Mouse (Mus musculus) testis, adult 2 months (tissue): Measurements from ENCODE around the gene Vegfc. TPM values are rescaled to one million over a fixed set of nuclear protein-coding genes. Genes with fewer than 3 reads are reported as not detected.

Experiments used
- H3K27ac ChIP-seq: fragments of 200-500 bp; 2 replicates; pipeline ENCODE4 v1.5.1; 2012; ENCODE audit warnings: low read depth, low read length; ENCODE audit not compliant: control insufficient read depth, insufficient read depth
- H3K27me3 ChIP-seq: fragments of 200-500 bp; 2 replicates; pipeline ENCODE4 v1.6.1; 2012; ENCODE audit warnings: mild to moderate bottlenecking, low read length, moderate library complexity; ENCODE audit not compliant: control insufficient read depth, insufficient read depth
- H3K36me3 ChIP-seq: fragments of 200-500 bp; 2 replicates; pipeline ENCODE4 v1.6.1; 2012; ENCODE audit warnings: mild to moderate bottlenecking, low read length; ENCODE audit not compliant: control insufficient read depth, insufficient read depth
- H3K4me1 ChIP-seq: fragments of 200-500 bp; 2 replicates; pipeline ENCODE4 v1.6.1; 2012; ENCODE audit warnings: low read length; ENCODE audit not compliant: control insufficient read depth, insufficient read depth
- H3K4me3 ChIP-seq: fragments of 200-500 bp; 2 replicates; pipeline ENCODE4 v1.5.1; 2012; ENCODE audit warnings: low read depth, mild to moderate bottlenecking, low read length, moderate library complexity, mixed read lengths; ENCODE audit not compliant: control insufficient read depth
- CTCF ChIP-seq: fragments of 200-500 bp; IDR thresholded peaks from 2 replicates; pipeline ENCODE4 v1.5.1; 2012; ENCODE audit warnings: low read depth, mild to moderate bottlenecking, inconsistent platforms, low read length, moderate library complexity; ENCODE audit not compliant: control insufficient read depth, insufficient read depth, insufficient replicate concordance
- POLR2A ChIP-seq: fragments of 200-500 bp; IDR thresholded peaks from 2 replicates; pipeline ENCODE4 v1.6.1; 2012; ENCODE audit warnings: low read depth, mild to moderate bottlenecking, inconsistent platforms, low read length, moderate library complexity; ENCODE audit not compliant: control insufficient read depth
- polyA plus RNA-seq: library from polyadenylated mRNA; depleted of rRNA; stranded (reverse); fragments of >200 nt; gene quantifications from 2 replicates; pipeline ENCODE4 v1.2.3, GENCODE M21; 2012

Vegfc gene
- polyA plus RNA-seq, 1 experiment = 0.48 TPM

- TF ChIP-seq CTCF (no peak), POLR2A (no peak)
Measured at GRCm38 (mm10) chr8:54114581-54114980, 37.2 kb downstream of the Vegfc start.

GRCm38 (mm10) chr8:54120115-54120514 lies 42.7 kb downstream of the Vegfc start:
- Histone ChIP-seq H3K27ac (no peak overlapping the region), H3K4me1 (no peaks in the 10 kb centered on the region), H3K27me3 (no peaks in the 10 kb centered on the region), H3K4me3 (no peak overlapping the region), H3K36me3 (no peaks in the 10 kb centered on the region)
- TF ChIP-seq POLR2A (no peak), CTCF (no peak)

More at GRCm38 (mm10) chr8:54114581-54114980, 37.2 kb downstream of the Vegfc start:
- H3K27me3 ChIP-seq = no peaks in the 10 kb centered on the region
- H3K4me1 ChIP-seq = no peaks in the 10 kb centered on the region
- no peak overlapping the region for H3K4me3 ChIP-seq
- no peak overlapping the region for H3K27ac ChIP-seq
- no peaks in the 10 kb centered on the region for H3K36me3 ChIP-seq

- no peaks in the 10 kb centered on the region for H3K27me3 ChIP-seq
- no peak overlapping the region for H3K4me3 ChIP-seq
- H3K27ac ChIP-seq = no peak overlapping the region
- no peaks in the 10 kb centered on the region for H3K36me3 ChIP-seq
- no peak for TF ChIP-seq CTCF
- no peak for TF ChIP-seq POLR2A
- no peaks in the 10 kb centered on the region for H3K4me1 ChIP-seq
Measured at GRCm38 (mm10) chr8:54121942-54122341, 44.5 kb downstream of the Vegfc start.

- Histone ChIP-seq H3K4me1 (no peaks in the 10 kb centered on the region), H3K27me3 (no peaks in the 10 kb centered on the region), H3K27ac (no peak overlapping the region), H3K4me3 (no peak overlapping the region), H3K36me3 (no peaks in the 10 kb centered on the region)
- no peak for TF ChIP-seq CTCF
- TF ChIP-seq POLR2A = no peak
Measured at GRCm38 (mm10) chr8:54122345-54122744, 44.9 kb downstream of the Vegfc start.

GRCm38 (mm10) chr8:54130558-54130957 lies 53.2 kb downstream of the Vegfc start:
- no peak for TF ChIP-seq POLR2A
- TF ChIP-seq CTCF = no peak

GRCm38 (mm10) chr8:54153240-54153639 lies 75.8 kb downstream of the Vegfc start:
- H3K4me1 ChIP-seq = no peaks in the 10 kb centered on the region
- H3K4me3 ChIP-seq = no peak overlapping the region
- no peaks in the 10 kb centered on the region for H3K27me3 ChIP-seq
- no peak for TF ChIP-seq CTCF
- H3K27ac ChIP-seq = no peak overlapping the region
- no peaks in the 10 kb centered on the region for H3K36me3 ChIP-seq

More at GRCm38 (mm10) chr8:54130558-54130957, 53.2 kb downstream of the Vegfc start:
- Histone ChIP-seq H3K27me3 (no peaks in the 10 kb centered on the region), H3K36me3 (no peaks in the 10 kb centered on the region), H3K4me3 (no peak overlapping the region), H3K27ac (no peak overlapping the region), H3K4me1 (no peaks in the 10 kb centered on the region)

GRCm38 (mm10) chr8:54163505-54163904 lies 86.1 kb downstream of the Vegfc start:
- TF ChIP-seq POLR2A = no peak
- TF ChIP-seq CTCF = no peak
- Histone ChIP-seq H3K27me3 (no peaks in the 10 kb centered on the region), H3K36me3 (no peaks in the 10 kb centered on the region), H3K4me3 (no peak overlapping the region), H3K27ac (no peak overlapping the region), H3K4me1 (no peaks in the 10 kb centered on the region)

- Histone ChIP-seq H3K4me1 (no peaks in the 10 kb centered on the region), H3K36me3 (no peaks in the 10 kb centered on the region), H3K27me3 (no peaks in the 10 kb centered on the region), H3K27ac (no peak overlapping the region), H3K4me3 (no peak overlapping the region)
- no peak for TF ChIP-seq CTCF
- no peak for TF ChIP-seq POLR2A
Measured at GRCm38 (mm10) chr8:54185336-54185735, 107.9 kb downstream of the Vegfc start.
